In the genomic region with DNA sequence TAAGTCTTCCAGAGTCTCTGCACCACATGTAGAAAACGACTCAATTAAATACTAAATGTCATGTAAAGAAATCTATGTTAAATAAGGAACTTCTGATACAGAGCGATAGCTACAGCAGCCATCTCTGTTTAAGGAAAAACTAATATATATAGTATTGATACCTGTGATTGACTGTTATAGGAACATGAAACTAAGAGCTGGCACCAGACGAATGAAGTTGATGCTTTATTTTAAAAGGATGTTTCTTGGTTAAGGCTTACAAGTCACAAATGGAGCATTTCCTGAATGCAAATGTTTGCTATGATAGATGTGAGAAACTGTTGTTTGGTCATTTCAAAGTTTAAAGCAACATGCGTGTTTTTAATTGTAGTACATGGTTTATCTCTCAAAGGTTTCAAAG, we compare ENCODE assay signal across 10 mouse cellular contexts. TPM values are rescaled to one million over a fixed set of nuclear protein-coding genes. Genes with fewer than 3 reads are reported as not detected.
DNase-seq lines count a peak whose midpoint lies in the region; ATAC-seq lines count a peak whose summit lies in the region.
"Had no signal": no experiment of that assay in that cellular context is flagged by ENCODE, and none has a peak within 500 bp of the region (broad histone marks: within the 10 kb centered on the region; RNA-seq: fewer than 3 reads in every experiment).

No protein-coding gene starts in this region.

- H3K27me3 ChIP-seq in heart, embryonic 14.5 days (ENCODE audit: control insufficient read depth, insufficient read depth, low read length), result peaks cover 50% of the 10 kb centered on the region
- no peaks in the 10 kb centered on the region for H3K27me3 ChIP-seq in embryonic facial prominence, embryonic 11.5 days (ENCODE audit: control insufficient read depth, insufficient read depth, low read length)
- peaks cover 13% of the 10 kb centered on the region for H3K27me3 ChIP-seq in hindbrain, embryonic 11.5 days (ENCODE audit: control insufficient read depth, insufficient read depth, low read length)
- H3K27me3 ChIP-seq in midbrain, embryonic 11.5 days (ENCODE audit: control insufficient read depth, insufficient read depth, low read length), result peaks cover 24% of the 10 kb centered on the region

- no peaks in the 10 kb centered on the region for H3K36me3 ChIP-seq in heart, embryonic 14.5 days (ENCODE audit: control insufficient read depth, insufficient read depth, low read length)
- H3K36me3 ChIP-seq in embryonic facial prominence, embryonic 11.5 days (replicated peaks; ENCODE audit: control insufficient read depth, insufficient read depth, low read depth, low read length), result no peaks in the 10 kb centered on the region
- no peaks in the 10 kb centered on the region for H3K36me3 ChIP-seq in hindbrain, embryonic 11.5 days (ENCODE audit: control insufficient read depth, insufficient read depth, low read length)
- no peaks in the 10 kb centered on the region for H3K36me3 ChIP-seq in midbrain, embryonic 11.5 days (ENCODE audit: control insufficient read depth, insufficient read depth, low read length)

- peaks cover 0 to 9% of the 10 kb centered on the region in 2 experiments; a peak in 2 of 4 replicates for H3K4me1 ChIP-seq in heart, embryonic 14.5 days (ENCODE audit: control insufficient read depth in 2 of 2, insufficient read depth in 2 of 2, low read length in 2 of 2)
- no peaks in the 10 kb centered on the region for H3K4me1 ChIP-seq in embryonic facial prominence, embryonic 11.5 days (ENCODE audit: control insufficient read depth, insufficient read depth, low read length)
- H3K4me1 ChIP-seq in hindbrain, embryonic 11.5 days (replicated peaks; ENCODE audit: control insufficient read depth, insufficient read depth, low read length), result 0 out of 2 replicates have a peak, but pooled peaks cover 2% of the 10 kb centered on the region
- no peaks in the 10 kb centered on the region; the same call in 1 of the 2 replicates for H3K4me1 ChIP-seq in midbrain, embryonic 11.5 days (ENCODE audit: control insufficient read depth, insufficient read depth, low read length)

- H3K4me2 ChIP-seq in heart, embryonic 14.5 days (ENCODE audit: low read length), result peak overlapping the region; percentile 99
- H3K4me2 ChIP-seq in embryonic facial prominence, embryonic 11.5 days (ENCODE audit: low read depth, low read length), result peak overlapping the region; percentile 95
- peak overlapping the region; percentile 86 for H3K4me2 ChIP-seq in hindbrain, embryonic 11.5 days (replicated peaks; ENCODE audit: low read depth, low read length)
- peak overlapping the region; percentile 90 for H3K4me2 ChIP-seq in midbrain, embryonic 11.5 days

- no peak for DNase-seq in heart, adult 8-10 months (ENCODE audit: low spot score)
- DNase-seq in embryonic facial prominence, embryonic 11.5 days (ENCODE audit: low spot score), result no peak
- DNase-seq in hindbrain, embryonic 11.5 days (ENCODE audit: low spot score), result no peak
- DNase-seq in midbrain, embryonic 11.5 days (ENCODE audit: low spot score, missing footprints), result peak; percentile 90
- DNase-seq in Muller cell, postnatal 12 days (ENCODE audit: inconsistent ontology term), result no peak
- no peak for DNase-seq in right cerebral cortex, postnatal 25 days
- DNase-seq: kidney, adult 8-10 months; lung, adult 18-20 months had no signal

- WGBS in heart, embryonic 14.5 days, result 54% methylated on average over 4 of the region's 4 CpGs
- 51% methylated on average over 4 of the region's 4 CpGs for WGBS in embryonic facial prominence, embryonic 11.5 days
- WGBS in hindbrain, embryonic 11.5 days, result 58% methylated on average over 4 of the region's 4 CpGs
- 56% methylated on average over 4 of the region's 4 CpGs for WGBS in midbrain, embryonic 11.5 days

- no peak overlapping the region for H3K9ac ChIP-seq in heart, embryonic 14.5 days (ENCODE audit: low read length)
- peak overlapping the region; percentile 78 for H3K9ac ChIP-seq in embryonic facial prominence, embryonic 11.5 days (replicated peaks; ENCODE audit: low read length)
- H3K9ac ChIP-seq in hindbrain, embryonic 11.5 days (ENCODE audit: low read depth, low read length), result no peak overlapping the region; the same call in 1 of the 2 replicates
- peak overlapping the region; percentile 81; the same call in 1 of the 2 replicates for H3K9ac ChIP-seq in midbrain, embryonic 11.5 days (ENCODE audit: low read length)

- no peak for ATAC-seq in heart, embryonic 14.5 days (ENCODE audit: insufficient number of reproducible peaks, insufficient read depth, low FRiP score, low read depth)
- no peak for ATAC-seq in embryonic facial prominence, embryonic 11.5 days (replicated peaks; ENCODE audit: insufficient number of reproducible peaks, low FRiP score, low TSS enrichment, low read depth)
- no peak for ATAC-seq in hindbrain, embryonic 11.5 days (ENCODE audit: low FRiP score)
- no peak for ATAC-seq in midbrain, embryonic 11.5 days (ENCODE audit: low FRiP score)
- no peak for ATAC-seq in megakaryocyte-erythroid progenitor cell, adult 5-6 weeks (replicated peaks; ENCODE audit: low FRiP score, low TSS enrichment, poor library complexity, severe bottlenecking)

- no peak overlapping the region for H3K27ac ChIP-seq in heart, embryonic 14.5 days (replicated peaks in 1 of 2; ENCODE audit: control insufficient read depth in 1 of 2, insufficient read depth in 1 of 2, low read depth in 2 of 2, low read length in 2 of 2)
- no peak overlapping the region for H3K27ac ChIP-seq in embryonic facial prominence, embryonic 11.5 days (replicated peaks; ENCODE audit: low read depth, low read length)
- H3K27ac ChIP-seq in hindbrain, embryonic 11.5 days (ENCODE audit: low read depth, low read length), result no peak overlapping the region; the same call in 1 of the 2 replicates
- H3K27ac ChIP-seq in midbrain, embryonic 11.5 days (ENCODE audit: low read depth, low read length), result no peak overlapping the region

- H3K4me3 ChIP-seq in heart, embryonic 14.5 days (ENCODE audit: control insufficient read depth in 1 of 2, insufficient read depth in 1 of 2, low read depth in 1 of 2, low read length in 2 of 2), result no peak overlapping the region; a peak in 1 of 4 replicates
- peak overlapping the region; percentile 61 for H3K4me3 ChIP-seq in embryonic facial prominence, embryonic 11.5 days (ENCODE audit: low read depth, low read length)
- H3K4me3 ChIP-seq in hindbrain, embryonic 11.5 days (ENCODE audit: low read depth, low read length), result peak overlapping the region; percentile 74
- H3K4me3 ChIP-seq in midbrain, embryonic 11.5 days (ENCODE audit: low read depth, low read length), result peak overlapping the region; percentile 64

- no peaks in the 10 kb centered on the region for H3K9me3 ChIP-seq in heart, embryonic 14.5 days (ENCODE audit: control insufficient read depth, low read length)
- no peaks in the 10 kb centered on the region for H3K9me3 ChIP-seq in embryonic facial prominence, embryonic 11.5 days (replicated peaks; ENCODE audit: control insufficient read depth, low read length)
- no peaks in the 10 kb centered on the region for H3K9me3 ChIP-seq in hindbrain, embryonic 11.5 days (ENCODE audit: control insufficient read depth, low read length)
- H3K9me3 ChIP-seq in midbrain, embryonic 11.5 days (ENCODE audit: control insufficient read depth, low read length), result no peaks in the 10 kb centered on the region

RNA-seq across cellular contexts. Expression of gene Cnr1, which starts 1.1 kb away (rescaled TPM):
- polyA plus RNA-seq in heart, embryonic 14.5 days (2014; fragmentation: Nextera tagmentation; extraction: Ambion mirVana), result 0.23 and 0.24 TPM in 2 replicates
- total RNA-seq in heart, adult 8-10 months (2022), result under 1 TPM; 0.09 to 0.57 (median 0.27) TPM
- polyA plus RNA-seq in embryonic facial prominence, embryonic 11.5 days (2014; fragmentation: Nextera tagmentation; extraction: Ambion mirVana), result 6.6 and 6.8 TPM in 2 replicates
- 24.6 and 25.0 TPM in 2 replicates for polyA plus RNA-seq in hindbrain, embryonic 11.5 days (2014; fragmentation: Nextera tagmentation; extraction: Ambion mirVana)
- polyA plus RNA-seq in midbrain, embryonic 11.5 days (2014; fragmentation: Nextera tagmentation; extraction: Ambion mirVana), result 15.9 and 17.5 TPM in 2 replicates
- not detected in 2 replicates for total RNA-seq in megakaryocyte-erythroid progenitor cell, adult 5-6 weeks (2014; fragmentation: Nextera tagmentation)
- 0.19 TPM in 1 of 2 replicates, not detected in the other for total RNA-seq in megakaryocyte-erythroid progenitor cell, adult 5-6 weeks (2017)

Comparison
In these comparisons a context has a peak if more than half of its experiments do, and no peak if none do; other contexts are left out.
1. H3K4me3 ChIP-seq: peak in embryonic facial prominence, embryonic 11.5 days (single experiment), hindbrain, embryonic 11.5 days (single experiment) and midbrain, embryonic 11.5 days (single experiment); none in heart, embryonic 14.5 days (0 of 2).
2. H3K9ac ChIP-seq: peak in embryonic facial prominence, embryonic 11.5 days (single experiment) and midbrain, embryonic 11.5 days (single experiment); none in heart, embryonic 14.5 days (single experiment) and hindbrain, embryonic 11.5 days (single experiment).
3. Peak in every context shown above with its lines, with median percentiles within 50 percentile points of each other: H3K4me2 ChIP-seq.